Mouse (Mus musculus) erythroblast, embryonic 14.5 days (primary cell): ENCODE measurements around the gene Olfr1367.

ENCODE experiments used
- GATA1 ChIP-seq: IDR thresholded peaks from 2 replicates; pipeline ENCODE4 v1.6.1; 2012; ENCODE audit warnings: low read length, inconsistent platforms, mixed read lengths
- TAL1 ChIP-seq: IDR thresholded peaks from 3 replicates; pipeline ENCODE4 v1.6.1; 2012; ENCODE audit warnings: low read length, inconsistent platforms, mixed read lengths

DNA sequence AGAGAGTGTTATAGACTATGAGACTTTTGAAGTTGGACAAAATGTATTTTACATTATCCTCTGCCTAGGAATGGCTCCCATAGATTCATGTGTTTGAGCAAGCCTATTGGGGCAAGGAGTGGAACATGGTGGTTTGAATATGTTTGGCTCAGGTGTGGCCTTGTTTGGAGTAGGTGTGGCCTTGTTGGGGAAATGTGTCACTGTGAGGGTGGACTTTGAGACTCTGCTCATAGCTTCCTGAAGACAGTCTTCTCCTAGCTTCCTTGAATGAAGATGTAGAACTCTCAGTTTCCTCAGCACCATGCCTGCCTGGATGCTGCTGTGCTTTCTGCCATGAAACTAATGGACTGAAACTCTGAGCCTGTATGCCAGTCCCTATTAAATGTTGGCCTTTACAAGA lies 3.9 kb downstream of the Olfr1367 start:
- TF ChIP-seq GATA1 (no peak), TAL1 (no peak)
